Mouse (Mus musculus) c-Kit-positive CD71-positive TER-119-positive erythroid progenitor cells, embryonic 14.5 days (primary cell): ENCODE results near the gene Lamtor4.

Experiments
- DNase-seq: peaks from one replicate; pipeline ENCODE4 v3.0.0-alpha.2; 2013; ENCODE audit warnings: low spot score

Gene Lamtor4

DNA sequence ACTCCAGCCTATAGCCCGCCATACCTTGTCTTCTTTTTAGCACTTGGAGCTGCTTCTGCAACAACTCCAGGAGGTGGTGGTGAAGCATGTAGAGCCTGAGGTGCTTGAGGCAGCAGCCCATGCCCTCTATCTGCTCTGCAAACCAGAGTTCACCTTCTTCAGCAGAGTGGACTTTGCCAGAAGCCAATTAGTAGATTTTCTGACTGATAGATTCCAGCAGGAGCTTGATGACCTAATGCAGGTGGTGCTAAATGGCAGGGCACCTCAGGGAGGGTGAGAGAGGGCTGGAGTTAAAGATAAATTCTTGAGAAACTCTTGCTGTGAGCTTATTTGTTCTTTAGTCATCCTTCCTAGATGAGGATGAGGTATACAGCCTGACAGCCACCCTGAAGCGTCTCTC lies 44.3 kb downstream of the Lamtor4 start:
- DNase-seq, result no peak
